Mouse (Mus musculus) layer of hippocampus, postnatal 14 days (tissue): ENCODE results near the gene Trnau1ap. TPM values are rescaled to one million over a fixed set of nuclear protein-coding genes. Genes with fewer than 3 reads are reported as not detected.
"Not testable (repeated sequence)": the region's sequence is repeated elsewhere in the genome, so short reads cannot be mapped to it uniquely, and the experiment has no call there.

ENCODE experiments used
- DNase-seq, 2 experiments: peaks; one replicate each; pipeline ENCODE4 v3.0.0; 2021 to 2022; ENCODE audit warnings: low spot score in 2 of 2, mixed read lengths in 1 of 2
- total RNA-seq, 2 experiments: library from RNA; stranded (reverse); gene quantifications; 2 replicates each; pipeline ENCODE4 v1.2.3; 2021

The Trnau1ap gene
- total RNA-seq, 2 experiments from 2014 or later, result 19.3 to 22.3 TPM

DNA sequence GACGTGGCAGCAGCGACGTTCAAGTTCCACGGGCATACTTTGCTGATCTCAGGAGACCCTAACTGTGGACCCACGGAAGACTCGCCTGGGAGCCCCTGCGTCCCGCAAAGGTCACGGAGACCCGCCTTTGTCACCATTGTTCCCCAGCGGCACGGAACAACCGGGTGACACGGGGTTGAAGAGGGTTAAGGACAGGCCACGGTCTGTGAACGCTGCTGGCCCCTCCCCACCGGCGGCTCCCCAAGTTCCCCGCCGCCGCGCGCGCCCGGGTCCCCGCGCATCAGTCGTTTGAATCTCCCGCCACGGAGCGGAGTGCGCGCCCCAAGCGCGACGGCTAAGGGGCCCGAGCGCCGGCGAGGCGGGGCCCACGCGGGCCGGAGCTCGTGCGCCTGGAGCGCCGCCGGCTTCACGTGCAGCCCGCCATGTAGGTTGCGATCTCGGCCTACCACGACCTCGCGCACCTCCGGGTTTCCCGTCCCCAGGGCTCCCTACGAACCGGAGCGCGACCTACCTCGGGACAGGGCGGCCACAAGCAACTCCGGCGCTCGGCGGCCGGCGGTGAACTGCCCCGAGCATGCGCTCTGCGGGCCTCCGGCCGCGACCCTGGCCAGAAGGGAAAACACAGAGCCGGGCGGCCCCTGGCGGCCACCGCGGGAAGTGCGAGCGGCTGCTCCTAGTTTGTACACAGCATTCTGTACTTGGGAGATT, 16.0 kb upstream of the Trnau1ap start:
- peak; percentile 95 to 96 for DNase-seq

DNA sequence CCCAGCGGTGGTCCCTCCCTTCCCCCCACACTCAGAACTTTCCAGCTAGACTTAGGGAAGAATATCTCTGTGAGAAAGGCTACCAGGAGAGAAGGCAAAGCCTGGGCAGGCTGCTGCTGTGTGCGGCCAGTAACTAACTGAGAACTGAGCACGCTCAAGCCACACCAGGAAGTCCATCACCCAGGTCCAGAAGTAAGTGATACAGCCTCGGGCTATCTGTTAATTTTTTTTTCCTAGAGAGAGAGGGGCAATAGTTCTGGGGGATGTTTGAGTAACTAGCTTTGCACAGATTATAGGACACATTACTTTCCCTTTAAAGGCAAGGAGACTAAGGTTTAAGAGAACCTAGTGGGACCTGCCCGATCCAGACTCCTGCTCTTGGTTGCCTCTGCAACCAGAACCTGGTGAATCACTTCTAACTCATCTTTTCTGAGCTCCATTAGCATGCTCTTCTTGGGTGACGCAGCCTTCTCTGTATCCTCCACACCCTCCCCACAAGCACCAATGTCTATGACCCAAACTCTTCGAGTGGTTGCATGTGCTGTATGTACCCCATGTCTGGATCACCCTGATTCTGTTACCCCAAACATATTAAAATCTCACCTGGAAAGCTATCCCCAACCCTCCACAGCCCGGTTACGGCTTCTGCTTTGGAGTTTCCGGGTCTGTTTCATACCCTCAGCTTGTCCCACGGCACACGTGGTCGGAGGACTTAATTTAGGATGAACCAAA, 15.2 kb upstream of the Trnau1ap start:
- DNase-seq, result no peak

DNA sequence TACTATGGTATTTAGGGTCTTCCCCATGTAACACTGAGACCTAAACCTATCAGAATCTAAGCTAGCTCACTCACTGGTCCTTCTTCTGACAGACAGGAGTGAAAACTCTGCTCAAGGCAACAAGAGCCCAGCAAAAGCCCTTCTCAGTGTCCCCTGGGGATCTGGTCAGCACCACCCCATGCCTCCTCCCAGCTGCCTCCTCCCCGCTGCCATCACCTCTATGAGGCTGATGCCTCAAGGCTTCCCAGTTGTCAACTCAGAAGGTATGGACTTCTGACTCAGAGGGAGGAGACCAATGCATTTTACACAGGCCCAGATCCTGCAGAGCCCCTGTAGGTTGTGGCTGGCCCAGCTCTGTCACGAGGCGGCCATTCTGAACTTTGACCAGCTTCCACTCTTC, 12.1 kb upstream of the Trnau1ap start:
- no peak for DNase-seq

DNA sequence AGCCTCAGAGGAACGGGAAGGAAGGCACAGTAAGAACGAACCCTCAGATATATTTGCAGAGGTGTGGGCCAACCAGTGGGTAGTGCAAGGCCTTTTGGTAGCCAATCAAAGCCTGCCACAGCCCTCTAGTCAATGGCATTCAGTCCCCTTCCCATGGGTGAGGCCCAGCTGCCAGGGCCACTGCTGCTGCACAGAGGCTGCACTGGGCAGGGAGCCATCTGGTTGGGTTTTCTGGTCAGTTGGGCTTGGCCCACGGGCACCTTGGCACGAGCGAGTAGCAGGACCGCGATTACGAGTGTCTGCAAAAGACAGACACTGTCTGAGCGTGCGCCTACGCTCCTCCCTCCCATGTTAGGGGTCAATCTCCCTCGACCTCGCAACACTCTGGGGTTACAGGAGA, 9.6 kb upstream of the Trnau1ap start:
- DNase-seq, result peak in 1 of 2 experiments; percentile 51

DNA sequence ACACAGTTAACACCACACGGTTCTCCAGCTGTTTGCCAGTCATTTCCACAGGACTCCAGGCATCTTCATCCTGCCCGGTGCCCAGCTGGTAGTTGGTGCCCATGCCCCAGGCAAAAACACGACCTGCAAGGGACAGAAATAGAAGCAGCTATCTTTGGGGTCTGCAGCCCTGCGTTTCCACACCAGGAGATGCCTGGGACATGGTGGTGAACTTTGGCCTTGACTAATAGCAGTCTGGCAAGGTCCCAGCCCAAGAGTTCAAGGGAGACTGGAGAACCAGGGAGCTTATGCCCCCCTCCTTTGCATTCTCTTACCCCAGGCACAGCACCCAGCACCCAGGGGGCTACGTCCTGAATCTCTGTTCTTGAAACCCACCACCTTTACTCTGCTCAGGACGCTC, 3.5 kb upstream of the Trnau1ap start:
- no peak for DNase-seq

DNA sequence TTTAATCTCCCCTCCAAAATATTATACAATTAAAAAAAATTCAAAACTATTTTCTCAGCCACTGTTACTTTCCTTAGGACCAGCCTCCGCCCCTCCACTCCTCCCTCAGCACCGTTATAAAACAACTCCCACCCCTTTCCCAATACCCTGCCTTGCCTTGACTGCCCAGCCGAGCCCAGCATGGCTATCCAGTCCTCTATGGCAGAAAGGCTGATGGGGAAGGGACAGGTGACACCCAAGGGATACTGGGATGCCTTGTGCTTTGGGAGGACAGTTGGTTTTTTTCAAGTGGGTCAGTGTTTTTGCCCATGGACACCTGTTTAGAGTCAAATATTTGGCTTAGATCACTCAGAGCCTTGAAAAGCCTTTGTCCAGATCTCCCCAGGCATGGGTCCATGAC, 2.6 kb upstream of the Trnau1ap start:
- DNase-seq, result no peak

DNA sequence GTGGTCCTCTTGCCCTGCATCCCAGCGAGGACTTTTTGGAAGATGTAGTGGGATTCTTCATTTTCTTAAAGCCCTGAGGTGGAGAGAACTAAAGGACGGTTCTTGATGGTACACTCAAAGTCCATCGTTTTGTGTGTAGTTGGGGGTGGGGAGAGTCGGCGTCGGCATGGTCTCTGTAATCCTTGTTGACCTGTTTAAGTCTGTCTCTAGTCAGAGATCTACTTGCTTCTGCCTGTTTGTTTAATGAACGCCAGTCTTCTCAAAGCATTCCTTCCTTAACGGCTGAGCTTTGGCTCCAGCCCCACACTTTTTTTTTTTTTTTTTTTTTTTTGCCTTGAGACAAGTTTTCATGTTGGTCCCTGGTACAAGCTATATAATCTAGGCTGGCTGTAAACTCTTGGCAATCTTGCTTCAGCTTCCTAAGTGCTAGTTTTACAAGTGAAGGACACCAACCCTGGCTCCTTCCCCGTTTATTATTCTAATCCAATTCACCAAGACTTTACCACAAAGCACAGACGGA, 557 bp upstream of the Trnau1ap start:
- DNase-seq, result no peak

DNA sequence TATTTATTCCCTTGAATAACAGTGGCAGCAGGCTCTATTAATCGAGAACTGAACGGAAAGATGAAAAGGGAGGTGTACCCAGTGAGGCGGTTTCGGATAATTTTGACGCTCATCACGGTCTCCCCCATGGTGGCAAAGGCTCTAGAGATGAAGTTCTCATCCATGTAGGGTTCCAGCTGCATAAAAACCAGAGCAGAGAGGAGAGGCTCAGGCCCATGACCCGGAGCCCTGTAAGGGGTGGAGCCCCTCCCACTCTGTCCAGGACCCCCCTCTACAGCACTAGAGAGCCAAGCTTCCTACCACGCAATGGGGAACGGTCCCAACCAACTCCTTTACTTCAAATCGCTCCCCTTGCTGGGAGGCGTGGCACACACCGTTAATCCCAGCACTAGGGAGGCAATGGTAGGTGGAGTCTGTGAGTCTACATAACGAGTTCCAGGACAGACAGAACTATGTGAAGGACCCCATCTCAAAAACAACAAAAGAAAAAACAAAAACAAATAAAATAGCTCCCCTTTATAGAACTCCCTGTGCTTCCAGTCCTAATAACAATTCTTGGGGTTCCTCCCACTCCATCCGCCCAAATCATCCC, 851 bp downstream of the Trnau1ap start:
- no peak for DNase-seq

DNA sequence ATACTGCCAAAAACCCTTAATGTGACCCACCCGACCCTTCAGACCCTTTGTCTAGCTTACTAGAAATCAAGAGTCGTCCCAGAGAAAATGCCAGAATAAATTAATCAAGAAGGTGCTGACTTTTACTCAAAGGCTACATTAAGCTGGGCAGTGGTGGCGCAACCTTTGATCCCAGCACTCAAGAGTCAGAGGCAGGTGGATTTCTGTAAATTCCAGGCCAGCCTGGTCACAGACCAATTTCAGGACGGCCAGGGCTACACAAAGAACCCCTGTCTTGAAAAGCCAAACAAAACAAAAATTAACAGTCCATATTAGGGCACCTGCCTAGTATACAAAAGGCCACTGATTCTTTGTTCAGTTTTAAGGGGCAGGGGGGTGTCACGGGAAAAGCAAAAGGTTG, 2.9 kb downstream of the Trnau1ap start:
- no peak for DNase-seq

DNA sequence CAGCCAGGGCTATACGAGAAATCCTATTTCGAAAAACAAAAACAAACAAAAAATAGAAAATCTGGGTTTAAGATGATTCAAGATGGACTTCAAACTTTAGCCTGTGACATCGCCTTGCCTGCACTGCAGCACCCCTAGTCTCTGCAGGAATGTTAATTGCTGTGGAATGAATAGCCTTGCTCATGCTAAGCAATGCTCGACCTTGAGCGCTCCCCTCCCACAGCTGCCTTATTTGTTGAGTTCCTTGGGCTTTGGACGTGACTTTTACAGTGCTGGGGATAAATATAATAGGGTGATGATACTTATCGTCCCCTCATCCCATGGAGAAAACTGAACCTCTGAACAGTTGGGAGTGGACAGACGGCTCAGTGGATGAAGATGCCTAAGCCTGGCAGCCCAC, 13.6 kb downstream of the Trnau1ap start:
- DNase-seq, result no peak

DNA sequence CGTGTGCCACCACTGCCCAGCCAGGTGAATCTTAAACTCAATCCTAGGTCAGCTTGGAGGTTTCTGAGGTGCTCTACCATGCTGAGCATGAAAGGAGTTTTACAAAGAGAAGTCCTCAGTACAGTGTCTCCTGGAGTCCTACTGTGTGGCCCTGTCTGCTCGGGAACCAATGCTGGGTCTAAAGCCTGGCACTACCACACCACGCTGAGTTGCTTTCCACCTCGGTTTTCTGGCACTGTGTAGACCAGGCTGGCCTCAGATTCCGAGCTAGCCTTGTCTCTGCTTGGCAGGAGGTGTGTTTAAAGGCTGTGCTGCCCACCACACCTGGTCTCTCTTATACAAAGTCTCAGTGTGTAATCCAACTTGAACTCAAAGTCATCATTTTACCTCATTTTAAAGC, 16.7 kb downstream of the Trnau1ap start:
- DNase-seq, result no peak

DNA sequence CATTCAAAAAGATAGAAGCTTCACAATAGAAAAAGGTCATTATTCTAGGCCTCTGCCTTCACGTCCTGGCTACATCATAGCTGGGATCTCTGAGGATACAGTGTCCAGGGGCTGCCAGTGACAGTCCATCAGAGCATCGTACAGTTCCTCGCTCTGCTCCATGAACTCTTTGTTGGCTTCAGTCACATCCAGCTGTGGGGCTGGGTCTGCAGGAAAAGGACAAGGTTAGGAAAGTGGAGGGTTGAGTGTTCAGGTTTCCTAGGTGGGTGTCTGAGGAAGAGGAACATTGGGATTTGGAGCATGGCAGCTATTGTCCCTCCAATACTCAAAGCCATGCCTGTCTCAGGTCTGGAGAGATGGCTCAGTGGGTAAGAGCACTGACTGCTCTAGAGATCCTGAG, 17.5 kb downstream of the Trnau1ap start:
- no peak for DNase-seq

DNA sequence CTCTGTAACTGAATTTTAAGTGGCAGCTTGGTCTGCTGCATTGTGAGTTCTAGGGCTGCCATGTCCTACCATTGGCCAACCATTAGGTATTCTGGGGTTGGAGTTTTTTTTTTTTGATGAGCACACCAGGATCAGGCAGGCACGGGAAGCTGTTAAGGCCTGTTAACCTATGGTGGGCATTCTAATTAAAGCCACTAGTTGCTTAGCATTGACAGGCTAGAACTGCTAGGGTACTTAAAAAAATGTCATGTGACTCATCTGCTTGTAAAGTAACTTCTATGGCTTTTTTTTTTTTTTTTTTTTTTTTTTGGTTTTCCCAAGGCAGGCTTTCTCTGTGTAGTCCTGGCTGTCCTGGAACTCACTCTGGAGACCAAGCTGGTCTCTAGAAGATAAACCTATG, 18.1 kb downstream of the Trnau1ap start:
- no peak for DNase-seq

DNA sequence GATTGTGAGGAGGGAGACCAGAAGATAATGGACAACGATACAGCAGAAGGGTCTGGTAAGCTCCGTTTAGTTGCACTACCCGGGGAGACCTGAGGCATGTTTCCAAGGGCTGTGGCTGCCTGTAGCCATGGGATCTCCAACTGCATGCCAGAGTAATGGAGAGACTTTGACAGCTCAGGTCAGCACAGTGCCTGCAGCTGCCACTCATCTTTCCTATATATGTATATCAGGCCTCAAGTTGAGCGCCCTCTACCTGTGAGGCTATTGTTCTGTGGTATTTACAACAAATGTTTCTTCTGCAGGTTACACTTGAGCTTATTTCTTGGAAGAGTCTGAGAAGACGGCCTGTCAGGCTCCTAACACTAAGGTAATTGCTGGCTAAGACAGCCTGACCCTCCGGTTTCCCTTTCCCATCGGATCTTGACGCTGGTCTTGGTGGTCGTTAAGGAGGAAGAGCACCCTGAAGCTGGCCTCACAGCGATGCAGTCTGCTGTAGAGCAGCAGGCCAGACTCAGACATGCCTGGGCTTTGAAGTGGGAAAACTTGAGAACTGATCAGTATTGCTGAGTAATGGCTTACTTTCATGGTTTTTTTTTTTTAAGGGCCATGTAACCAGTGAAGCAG, 19.4 kb downstream of the Trnau1ap start:
- peak in 1 of 2 experiments; percentile 26 for DNase-seq

DNA sequence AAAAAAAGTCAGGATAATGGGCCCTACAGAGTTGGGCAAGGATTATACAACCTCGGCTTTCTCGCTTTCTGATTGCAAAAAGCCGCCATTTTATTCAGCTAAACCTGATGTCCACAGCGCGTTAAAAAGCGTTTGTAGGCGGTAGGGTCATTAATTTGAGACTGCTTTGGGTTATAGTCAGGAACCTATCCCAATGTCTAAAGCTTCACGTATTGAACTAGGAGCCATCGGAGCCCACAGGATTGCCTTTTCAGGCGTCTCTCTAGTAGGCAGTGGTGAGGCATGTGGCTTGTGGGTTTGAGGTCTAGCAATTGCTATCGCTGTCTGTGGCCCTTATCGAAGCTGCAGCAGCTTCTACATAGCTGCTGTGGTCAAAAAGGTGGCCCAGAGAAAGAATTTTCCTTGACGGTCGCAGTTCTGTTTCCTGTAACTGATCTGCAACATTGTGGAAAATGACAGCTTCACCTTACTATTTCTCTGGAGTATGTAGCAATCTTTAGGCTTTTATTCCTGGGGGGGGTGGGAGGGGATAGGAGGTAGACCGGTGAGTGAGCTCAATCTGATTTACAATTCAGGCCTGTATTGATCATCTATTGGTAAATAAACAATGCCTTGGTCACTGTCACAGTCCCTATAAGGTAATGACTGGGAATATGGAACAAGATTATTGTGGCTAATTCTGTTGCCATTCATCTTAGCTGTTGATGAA, 20.0 kb downstream of the Trnau1ap start:
- peak in 1 of 2 experiments; percentile 37 for DNase-seq

DNA sequence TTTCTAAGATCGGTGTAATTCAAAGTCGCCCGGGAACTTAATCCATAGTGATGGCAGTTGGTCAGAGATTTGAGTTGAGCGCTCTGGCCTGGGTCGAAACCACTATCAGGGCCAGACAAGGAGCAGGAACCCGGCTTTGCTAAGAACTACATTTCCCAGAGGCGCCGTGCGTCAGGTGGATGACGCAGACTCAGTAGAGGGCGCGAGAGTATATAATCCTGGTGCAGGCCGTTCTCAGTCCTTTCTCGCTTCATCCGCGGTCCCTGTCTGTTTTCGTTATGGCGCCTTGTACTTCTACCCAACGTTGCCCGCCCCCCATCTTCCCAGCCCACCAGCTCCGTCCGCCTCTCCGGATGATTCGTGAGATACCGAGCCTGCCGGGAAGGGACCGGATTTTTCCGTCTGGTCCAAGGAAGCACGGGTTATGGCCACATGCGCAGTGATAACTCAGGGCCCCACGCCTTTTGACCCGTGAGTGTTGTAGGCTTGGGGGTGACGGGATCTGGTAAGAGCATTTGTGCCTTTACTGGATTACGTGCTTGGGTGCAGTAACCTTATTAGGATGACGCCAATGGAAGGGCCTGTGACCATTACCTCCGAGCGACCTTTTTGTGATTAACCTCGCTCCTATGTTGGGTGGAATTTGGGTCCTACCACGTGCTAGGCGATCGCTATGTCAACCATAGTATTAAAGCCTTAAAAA, 20.8 kb downstream of the Trnau1ap start:
- peak; percentile 90 to 96 for DNase-seq

DNA sequence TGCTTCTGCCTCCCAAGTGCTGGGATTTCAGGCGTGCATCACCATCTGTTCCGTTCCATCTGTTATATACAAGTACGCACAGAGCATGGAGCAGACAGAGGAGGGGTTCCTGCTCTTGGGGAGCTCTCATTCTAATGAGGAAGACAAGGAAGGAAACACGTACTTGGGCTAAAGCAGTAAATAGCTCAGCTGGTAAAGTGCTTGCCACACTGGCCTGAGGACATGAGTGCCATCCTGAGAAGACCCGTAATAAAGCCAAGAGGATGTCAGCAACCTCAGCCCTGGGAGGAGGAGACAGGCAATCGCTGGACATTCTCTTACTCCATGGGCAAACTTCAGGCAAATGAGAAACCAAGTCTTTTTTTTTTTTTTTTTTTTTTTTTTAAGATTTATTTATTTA, 23.3 kb downstream of the Trnau1ap start:
- DNase-seq, result no peak

DNA sequence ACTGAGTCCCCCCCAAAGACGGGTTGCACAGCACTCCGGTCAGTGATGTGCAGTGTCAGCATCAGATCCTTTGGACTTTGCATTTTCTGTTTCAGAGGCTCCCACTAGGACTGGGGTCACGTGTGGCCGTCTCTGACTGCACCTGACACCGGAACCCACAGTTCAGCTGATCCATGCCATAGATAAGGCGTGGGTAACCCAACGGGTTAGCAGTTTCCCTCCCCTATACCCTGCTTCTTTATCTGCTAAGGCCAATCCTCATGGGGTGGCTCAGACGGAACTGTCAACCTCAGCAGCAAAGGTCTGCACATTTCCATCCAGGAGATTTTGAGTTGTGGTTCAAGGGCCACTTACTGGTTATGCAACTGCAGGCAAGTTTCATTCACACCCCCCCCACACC, 24.1 kb downstream of the Trnau1ap start:
- no peak for DNase-seq

DNA sequence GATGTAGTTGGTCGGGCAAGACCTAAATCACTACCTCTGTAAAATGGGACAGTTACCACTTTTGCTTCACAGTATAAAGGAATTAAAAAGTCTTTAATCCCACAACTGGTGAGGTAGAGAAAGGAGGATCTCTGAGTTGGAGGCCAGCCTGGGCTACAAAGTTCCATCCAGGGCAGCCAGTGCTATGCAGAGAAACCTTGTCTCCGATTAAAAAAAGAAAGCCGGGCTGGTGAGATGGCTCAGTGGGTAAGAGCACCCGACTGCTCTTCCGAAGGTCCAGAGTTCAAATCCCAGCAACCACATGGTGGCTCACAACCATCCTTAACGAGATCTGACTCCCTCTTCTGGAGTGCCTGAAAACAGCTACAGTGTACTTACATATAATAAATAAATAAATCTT, 25.9 kb downstream of the Trnau1ap start:
- DNase-seq, result not testable (repeated sequence)

DNA sequence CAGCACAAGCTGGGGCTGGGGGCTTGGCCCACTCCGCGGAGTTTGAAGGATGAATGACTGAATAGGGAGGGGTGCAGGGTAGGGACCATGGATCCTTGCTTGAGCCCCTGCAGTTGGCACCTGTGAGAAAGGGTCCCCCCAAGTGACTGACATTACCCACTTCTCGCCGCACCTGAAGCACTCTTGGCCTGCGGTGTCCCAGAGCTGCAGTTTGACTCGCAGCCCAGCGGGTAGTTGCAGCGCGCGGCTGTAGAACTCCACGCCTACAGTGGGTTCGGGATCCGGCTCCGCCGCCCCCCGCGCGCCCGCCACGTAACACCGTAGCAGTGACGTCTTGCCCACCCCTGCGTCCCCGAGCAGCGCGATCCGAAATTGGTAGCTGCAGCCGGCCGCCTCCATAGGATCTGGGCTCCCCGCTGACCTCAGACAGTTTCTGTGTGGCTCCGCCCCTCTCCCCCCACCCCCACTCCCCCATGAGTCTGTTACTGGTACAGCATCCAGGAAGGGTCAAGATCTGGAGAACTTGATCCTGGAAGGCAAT, 26.3 kb downstream of the Trnau1ap start, which contains the start of gene Rab42:
Gene Rab42 (minus strand): TSS at position 447 of the 541 bp plus-strand sequence.
- peak; percentile 31 to 34 for DNase-seq
